Mouse (Mus musculus): ENCODE measurements at regions not wholly inside any gene's neighbourhood (a gene's known extent, or its start where the extent isn't known, plus 50 kb on each side); places are given as distances from the start of the nearest gene placed in this dataset.

DNA sequence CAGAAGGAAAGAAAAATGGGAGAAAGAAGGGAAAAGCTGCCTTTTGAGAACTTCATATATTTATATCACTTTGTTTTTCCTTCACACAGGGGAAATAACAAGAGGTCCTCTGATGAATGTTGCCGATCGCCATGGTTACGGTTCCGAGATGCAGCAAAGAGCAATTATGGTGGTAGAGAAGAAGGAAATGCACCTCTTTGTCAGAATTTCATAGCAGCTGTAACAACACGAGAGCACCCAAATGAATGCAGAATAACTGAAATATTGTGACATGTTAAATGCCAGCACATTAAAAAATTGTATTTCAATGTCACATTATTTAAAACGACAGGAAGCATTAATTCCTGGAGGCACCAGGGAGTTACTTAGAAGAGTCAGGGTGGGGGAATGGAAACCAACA, 279.4 kb downstream of the Mctp2 start:
- no peaks in the 10 kb centered on the region for H3K4me1 ChIP-seq (ENCODE audit: insufficient read depth)
- no peaks in the 10 kb centered on the region for H3K36me3 ChIP-seq (ENCODE audit: insufficient read depth)
- H3K27ac ChIP-seq (ENCODE audit: low read depth, low read length), result no peak overlapping the region
- TF ChIP-seq CTCF (IDR thresholded peaks at IDR 0.05; ENCODE audit: low read depth), result no peak
- no peak overlapping the region for H3K9ac ChIP-seq
- H3K4me2 ChIP-seq (ENCODE audit: low read depth), result no peak overlapping the region
- ATAC-seq, result peak; percentile 88
- H3K4me3 ChIP-seq (ENCODE audit: low read depth, low read length), result no peak overlapping the region
- no peaks in the 10 kb centered on the region; the same call in 1 of the 2 replicates for H3K27me3 ChIP-seq (ENCODE audit: insufficient read depth, low read length)
- WGBS, result 48% methylated on average over 6 of the region's 6 CpGs
- H3K9me3 ChIP-seq (ENCODE audit: low read length), result no peaks in the 10 kb centered on the region
- peak; percentile 55 for DNase-seq

DNA sequence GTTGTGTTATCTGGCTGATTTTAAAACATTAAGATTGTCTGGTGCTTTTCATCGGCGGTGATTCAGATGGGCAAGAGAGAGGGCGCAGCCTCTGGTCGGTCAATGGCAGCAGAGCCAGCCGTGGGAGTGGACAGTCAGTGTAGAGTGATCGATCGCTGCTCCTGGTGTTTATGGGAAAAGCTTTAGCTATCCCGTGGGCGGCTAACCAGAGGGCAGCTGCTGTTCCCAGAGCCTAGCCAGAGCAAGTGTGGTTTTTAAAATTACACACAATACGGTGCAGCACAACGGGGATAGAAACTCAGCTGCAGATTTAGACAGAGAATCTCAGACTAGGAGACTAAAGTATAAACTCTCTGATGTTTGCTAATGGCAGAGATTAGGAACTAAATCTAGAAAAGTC, 297.3 kb downstream of the Mctp2 start:
- no peak for TF ChIP-seq CTCF (IDR thresholded peaks at IDR 0.05; ENCODE audit: low read depth)
- Histone ChIP-seq H3K36me3 (ENCODE audit: insufficient read depth) (no peaks in the 10 kb centered on the region), H3K4me3 (ENCODE audit: low read depth, low read length) (no peak overlapping the region), H3K4me1 (ENCODE audit: insufficient read depth) (no peaks in the 10 kb centered on the region), H3K9ac (no peak overlapping the region), H3K27me3 (ENCODE audit: insufficient read depth, low read length) (no peaks in the 10 kb centered on the region), H3K27ac (ENCODE audit: low read depth, low read length) (no peak overlapping the region), H3K9me3 (ENCODE audit: low read length) (no peaks in the 10 kb centered on the region), H3K4me2 (ENCODE audit: low read depth) (no peak overlapping the region)
- WGBS, result 93% methylated on average over 11 of the region's 11 CpGs
- DNase-seq (no peak), ATAC-seq (no peak)

DNA sequence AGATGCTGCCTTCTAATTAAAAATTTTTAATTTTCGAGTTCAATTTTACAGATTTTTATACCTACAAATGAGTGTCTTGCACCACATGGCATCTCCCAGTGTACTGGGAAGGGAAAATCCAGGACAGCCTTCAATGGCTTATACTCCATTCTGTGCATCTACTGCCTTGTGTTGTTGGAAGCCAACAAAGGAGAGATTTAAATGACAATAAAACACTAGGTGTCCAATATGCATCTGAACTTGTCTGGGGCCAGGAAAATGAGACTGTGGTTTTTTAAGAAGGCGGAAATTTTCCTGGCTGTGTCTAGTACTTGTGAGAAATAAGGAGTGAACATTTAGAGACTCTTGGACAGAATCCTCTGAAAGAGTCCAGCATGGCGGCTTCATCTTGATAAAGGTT, 302.1 kb downstream of the Mctp2 start:
- ATAC-seq (no peak), DNase-seq (no peak)
- no peak overlapping the region for H3K4me3 ChIP-seq (ENCODE audit: low read depth, low read length)
- no peak overlapping the region for H3K9ac ChIP-seq
- no peak overlapping the region for H3K27ac ChIP-seq (ENCODE audit: low read depth, low read length)
- no peaks in the 10 kb centered on the region for H3K9me3 ChIP-seq (ENCODE audit: low read length)
- H3K4me1 ChIP-seq (ENCODE audit: insufficient read depth), result no peaks in the 10 kb centered on the region
- H3K27me3 ChIP-seq (ENCODE audit: insufficient read depth, low read length), result no peaks in the 10 kb centered on the region
- WGBS, result 63% methylated on average over 3 of the region's 3 CpGs
- H3K36me3 ChIP-seq (ENCODE audit: insufficient read depth), result no peaks in the 10 kb centered on the region
- TF ChIP-seq CTCF (IDR thresholded peaks at IDR 0.05; ENCODE audit: low read depth), result no peak
- H3K4me2 ChIP-seq (ENCODE audit: low read depth), result no peak overlapping the region

DNA sequence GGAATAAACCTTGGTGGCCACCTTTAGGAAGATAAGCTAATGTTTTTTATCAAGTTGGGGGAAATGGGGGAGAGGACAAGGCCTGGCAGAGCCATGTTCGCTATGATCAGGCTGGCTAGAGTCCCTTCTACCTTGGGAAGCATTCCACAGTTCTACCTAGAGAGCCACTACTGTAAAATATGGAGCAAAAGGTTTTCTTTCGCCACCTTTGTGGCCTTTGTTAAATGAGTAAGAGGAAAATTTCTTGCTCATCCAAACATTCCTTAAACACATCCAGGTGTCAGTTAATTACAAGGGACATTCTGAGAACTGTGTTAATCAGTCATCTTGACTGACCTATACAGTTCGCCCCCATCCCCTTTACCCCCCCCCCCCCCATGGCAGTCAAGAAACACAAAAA, 313.9 kb downstream of the Mctp2 start:
- ATAC-seq, result no peak
- H3K4me3 ChIP-seq (ENCODE audit: low read depth, low read length), result no peak overlapping the region
- no peaks in the 10 kb centered on the region for H3K9me3 ChIP-seq (ENCODE audit: low read length)
- 89% methylated on average over 3 of the region's 3 CpGs for WGBS
- H3K9ac ChIP-seq, result no peak overlapping the region
- no peaks in the 10 kb centered on the region for H3K27me3 ChIP-seq (ENCODE audit: insufficient read depth, low read length)
- no peak for TF ChIP-seq CTCF (IDR thresholded peaks at IDR 0.05; ENCODE audit: low read depth)
- no peak overlapping the region for H3K27ac ChIP-seq (ENCODE audit: low read depth, low read length)
- no peaks in the 10 kb centered on the region for H3K4me1 ChIP-seq (ENCODE audit: insufficient read depth)
- no peak overlapping the region for H3K4me2 ChIP-seq (ENCODE audit: low read depth)
- no peak for DNase-seq
- H3K36me3 ChIP-seq (ENCODE audit: insufficient read depth), result no peaks in the 10 kb centered on the region

DNA sequence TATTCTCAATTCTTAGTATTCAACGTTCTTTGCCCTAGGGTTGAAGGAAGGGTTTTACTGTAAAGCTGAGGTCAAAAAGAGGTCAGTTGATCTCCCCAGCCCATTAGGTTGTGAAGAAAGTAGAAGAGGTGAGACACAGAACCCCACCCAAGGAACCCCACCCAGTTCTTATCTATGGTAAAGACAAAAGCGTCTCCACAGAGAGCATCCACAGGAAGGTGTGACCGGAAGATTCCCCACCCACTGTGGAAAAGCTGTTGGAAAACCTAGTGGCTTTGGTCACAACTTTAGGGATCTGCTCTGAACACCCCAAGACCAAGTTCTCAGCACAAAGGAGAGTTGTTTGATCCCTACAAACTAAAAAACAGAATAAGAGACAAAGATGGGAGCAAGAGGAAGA, 314.6 kb downstream of the Mctp2 start:
- no peak overlapping the region for H3K9ac ChIP-seq
- H3K27me3 ChIP-seq (ENCODE audit: insufficient read depth, low read length), result no peaks in the 10 kb centered on the region
- H3K4me2 ChIP-seq (ENCODE audit: low read depth), result no peak overlapping the region
- 94% methylated on average over 3 of the region's 3 CpGs for WGBS
- TF ChIP-seq CTCF (IDR thresholded peaks at IDR 0.05; ENCODE audit: low read depth), result no peak
- no peak overlapping the region for H3K4me3 ChIP-seq (ENCODE audit: low read depth, low read length)
- DNase-seq (no peak), ATAC-seq (no peak)
- no peaks in the 10 kb centered on the region for H3K36me3 ChIP-seq (ENCODE audit: insufficient read depth)
- no peak overlapping the region for H3K27ac ChIP-seq (ENCODE audit: low read depth, low read length)
- H3K9me3 ChIP-seq (ENCODE audit: low read length), result no peaks in the 10 kb centered on the region
- no peaks in the 10 kb centered on the region for H3K4me1 ChIP-seq (ENCODE audit: insufficient read depth)

DNA sequence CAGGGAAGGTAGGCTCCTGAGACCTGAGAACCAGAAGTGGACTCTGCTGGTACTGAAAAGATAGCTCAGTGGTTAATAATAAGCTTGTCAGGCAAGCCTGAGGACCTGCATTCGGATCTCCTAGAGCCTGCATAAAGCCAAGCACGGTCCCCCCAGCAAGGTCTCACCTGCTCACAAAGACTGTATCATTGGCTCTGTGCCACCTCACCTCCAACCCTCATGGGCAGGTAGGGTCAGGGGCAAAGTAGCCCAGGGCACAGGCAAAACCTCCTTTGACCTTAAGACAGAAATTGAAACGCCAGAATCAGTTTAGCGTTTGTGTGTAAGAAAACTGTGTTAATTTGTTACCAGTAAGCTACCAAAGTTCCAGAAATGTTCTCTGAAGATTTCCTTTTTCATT, 315.2 kb downstream of the Mctp2 start:
- TF ChIP-seq CTCF (IDR thresholded peaks at IDR 0.05; ENCODE audit: low read depth), result no peak
- 90% methylated on average over 4 of the region's 4 CpGs for WGBS

DNA sequence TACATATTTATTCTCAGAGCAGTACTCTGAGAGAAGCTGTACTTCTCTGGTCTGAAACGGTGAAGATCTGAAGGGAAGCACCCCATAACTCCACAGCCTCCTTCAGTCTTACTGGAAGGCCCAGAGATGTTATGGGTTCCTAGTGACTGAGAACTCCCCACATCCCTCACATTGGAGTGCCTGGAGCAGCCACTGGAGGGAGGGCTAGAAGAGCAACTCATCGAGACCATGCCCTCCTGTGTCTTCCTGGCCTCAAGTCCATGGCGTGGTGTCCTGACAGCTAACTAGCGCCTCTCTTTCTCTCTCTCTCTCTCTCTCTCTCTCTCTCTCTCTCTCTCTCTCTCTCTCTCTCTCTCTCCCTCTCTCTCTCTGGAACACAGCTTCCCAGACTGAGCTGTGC, 340.4 kb downstream of the Mctp2 start:
- Histone ChIP-seq H3K9ac (no peak overlapping the region), H3K27me3 (ENCODE audit: insufficient read depth, low read length) (no peaks in the 10 kb centered on the region), H3K27ac (ENCODE audit: low read depth, low read length) (no peak overlapping the region), H3K9me3 (ENCODE audit: low read length) (no peaks in the 10 kb centered on the region), H3K4me3 (ENCODE audit: low read depth, low read length) (no peak overlapping the region), H3K36me3 (ENCODE audit: insufficient read depth) (no peaks in the 10 kb centered on the region), H3K4me1 (ENCODE audit: insufficient read depth) (peaks cover 4% of the 10 kb centered on the region), H3K4me2 (ENCODE audit: low read depth) (no peak overlapping the region)
- no peak for DNase-seq
- ATAC-seq, result no peak
- no peak for TF ChIP-seq CTCF (IDR thresholded peaks at IDR 0.05; ENCODE audit: low read depth)
- WGBS, result 87% methylated on average over 4 of the region's 4 CpGs

More for the DNA sequence above, 315.2 kb downstream of the Mctp2 start:
- H3K36me3 ChIP-seq (ENCODE audit: insufficient read depth), result no peaks in the 10 kb centered on the region
- no peak overlapping the region for H3K9ac ChIP-seq
- H3K9me3 ChIP-seq (ENCODE audit: low read length), result no peaks in the 10 kb centered on the region
- ATAC-seq (no peak), DNase-seq (no peak)
- no peaks in the 10 kb centered on the region for H3K27me3 ChIP-seq (ENCODE audit: insufficient read depth, low read length)
- no peak overlapping the region for H3K27ac ChIP-seq (ENCODE audit: low read depth, low read length)
- H3K4me2 ChIP-seq (ENCODE audit: low read depth), result no peak overlapping the region
- no peak overlapping the region for H3K4me3 ChIP-seq (ENCODE audit: low read depth, low read length)
- H3K4me1 ChIP-seq (ENCODE audit: insufficient read depth), result no peaks in the 10 kb centered on the region

DNA sequence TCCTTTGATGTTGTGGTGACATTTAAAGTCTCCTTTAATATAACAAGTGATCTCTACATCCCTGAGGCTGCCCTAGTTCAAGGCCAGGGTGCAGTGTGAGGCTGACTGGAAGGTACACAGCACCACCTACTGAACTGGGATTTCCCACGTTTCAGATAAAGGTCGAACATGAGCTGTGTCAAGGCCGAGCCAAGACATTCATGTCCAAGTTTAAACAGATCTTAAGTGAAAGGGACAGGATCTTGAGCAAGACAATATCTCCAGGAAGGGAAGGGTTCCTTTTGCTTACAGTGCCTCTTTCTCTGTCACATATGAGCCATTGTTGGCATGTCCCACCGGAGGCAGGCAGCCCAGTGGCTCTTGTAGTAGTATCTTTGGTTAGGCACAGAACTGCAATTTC, 343.0 kb downstream of the Mctp2 start:
- H3K27ac ChIP-seq (ENCODE audit: low read depth, low read length), result no peak overlapping the region
- peaks cover 7% of the 10 kb centered on the region for H3K4me1 ChIP-seq (ENCODE audit: insufficient read depth)
- 79% methylated on average over 4 of the region's 4 CpGs for WGBS
- no peaks in the 10 kb centered on the region for H3K27me3 ChIP-seq (ENCODE audit: insufficient read depth, low read length)
- H3K9ac ChIP-seq, result no peak overlapping the region
- no peaks in the 10 kb centered on the region for H3K36me3 ChIP-seq (ENCODE audit: insufficient read depth)
- no peaks in the 10 kb centered on the region for H3K9me3 ChIP-seq (ENCODE audit: low read length)
- TF ChIP-seq CTCF (IDR thresholded peaks at IDR 0.05; ENCODE audit: low read depth), result no peak
- DNase-seq (no peak), ATAC-seq (no peak)
- H3K4me3 ChIP-seq (ENCODE audit: low read depth, low read length), result no peak overlapping the region
- H3K4me2 ChIP-seq (ENCODE audit: low read depth), result no peak overlapping the region

Measured in forebrain, postnatal 0 days (tissue).